Mouse (Mus musculus): ENCODE results near the gene Kdr. TPM values are rescaled to one million over a fixed set of nuclear protein-coding genes. Genes with fewer than 3 reads are reported as not detected.

Gene Kdr
- total RNA-seq (2021) = 1 to 10 TPM; 6.3 to 7.0 TPM
- long read RNA-seq, experiment 1, full-length matches to known transcripts = 5 of 6 reads
- long read RNA-seq, experiment 1, partial matches to known transcripts = 0 of 6 reads
- long read RNA-seq, experiment 1, other reads (novel, unspliced or antisense) = 1 of 6 reads
- long read RNA-seq, experiment 2, full-length matches to known transcripts = 8 of 10 reads
- long read RNA-seq, experiment 2, partial matches to known transcripts = 1 of 10 reads
- long read RNA-seq, experiment 2, other reads (novel, unspliced or antisense) = 1 of 10 reads

DNA sequence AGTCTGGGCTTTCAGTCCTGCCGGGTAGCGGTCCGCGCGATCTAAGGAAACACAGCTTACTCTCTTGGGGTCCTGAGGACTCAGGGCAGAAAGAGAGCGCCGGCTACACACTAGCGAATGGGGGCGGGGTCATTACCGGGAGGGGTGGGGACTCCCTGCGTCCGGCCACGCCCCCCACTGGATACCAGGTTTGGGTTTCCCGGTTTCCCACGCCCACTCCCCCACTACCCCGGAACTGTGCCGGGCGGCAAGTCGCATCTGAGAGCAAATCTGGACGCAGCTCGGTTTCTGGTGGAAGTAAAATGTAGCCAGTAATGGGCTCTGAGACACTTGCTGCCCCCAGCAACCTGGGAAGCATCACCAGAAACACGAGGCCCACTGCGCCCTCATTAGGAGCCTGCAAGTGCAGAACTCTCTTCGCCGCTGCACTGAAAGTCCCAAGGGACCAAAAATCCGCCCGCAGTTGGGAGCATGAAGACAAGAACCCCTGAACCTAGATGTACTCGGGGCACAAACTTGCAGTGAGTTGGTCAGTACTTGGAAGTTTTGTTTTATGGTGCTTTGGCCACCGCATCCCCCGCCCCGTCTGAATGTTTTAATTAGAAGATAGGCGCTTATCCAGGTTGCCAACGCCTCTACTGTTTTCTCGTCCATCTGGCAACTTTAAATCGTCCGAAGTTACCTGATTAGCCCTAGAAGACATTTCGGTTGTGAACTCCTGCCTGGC, at the start of gene Kdr:
TSS of gene Kdr (minus strand) at position 85 of the 727 bp plus-strand sequence.
- Histone ChIP-seq H3K27ac (peak within 1 kb of the TSS; percentile 61), H3K4me3 (peak within 1 kb of the TSS; percentile 73)
- DNase-seq (ENCODE audit: low spot score in 2 of 2) = peak; percentile 22 to 39
- TF ChIP-seq CTCF (conservative IDR thresholded peaks at IDR 0.05) = peak; percentile 39

DNA sequence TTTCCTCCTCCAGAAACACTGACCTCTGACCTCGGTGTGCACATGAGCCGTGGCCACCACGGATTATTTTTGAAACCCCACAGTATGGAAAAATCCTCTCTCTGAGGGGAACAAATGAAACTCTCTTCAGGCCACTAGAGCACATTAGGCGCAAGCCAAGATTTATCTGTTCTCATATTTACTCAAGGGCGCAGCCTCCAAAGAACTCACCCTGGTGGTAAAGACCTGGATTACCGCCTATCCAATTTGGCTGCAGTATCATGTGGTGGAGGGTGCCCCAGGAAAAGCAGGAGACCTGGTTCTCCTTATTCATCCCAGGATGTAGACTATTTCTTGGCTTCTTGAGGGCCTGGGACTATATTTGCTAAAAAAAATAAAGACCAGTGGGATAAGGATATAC, 48.5 kb upstream of the Kdr start:
- Histone ChIP-seq H3K27ac (no peak overlapping the region), H3K4me3 (no peak overlapping the region)
- no peak for TF ChIP-seq CTCF (conservative IDR thresholded peaks at IDR 0.05)
- DNase-seq (ENCODE audit: low spot score in 2 of 2) = no peak

DNA sequence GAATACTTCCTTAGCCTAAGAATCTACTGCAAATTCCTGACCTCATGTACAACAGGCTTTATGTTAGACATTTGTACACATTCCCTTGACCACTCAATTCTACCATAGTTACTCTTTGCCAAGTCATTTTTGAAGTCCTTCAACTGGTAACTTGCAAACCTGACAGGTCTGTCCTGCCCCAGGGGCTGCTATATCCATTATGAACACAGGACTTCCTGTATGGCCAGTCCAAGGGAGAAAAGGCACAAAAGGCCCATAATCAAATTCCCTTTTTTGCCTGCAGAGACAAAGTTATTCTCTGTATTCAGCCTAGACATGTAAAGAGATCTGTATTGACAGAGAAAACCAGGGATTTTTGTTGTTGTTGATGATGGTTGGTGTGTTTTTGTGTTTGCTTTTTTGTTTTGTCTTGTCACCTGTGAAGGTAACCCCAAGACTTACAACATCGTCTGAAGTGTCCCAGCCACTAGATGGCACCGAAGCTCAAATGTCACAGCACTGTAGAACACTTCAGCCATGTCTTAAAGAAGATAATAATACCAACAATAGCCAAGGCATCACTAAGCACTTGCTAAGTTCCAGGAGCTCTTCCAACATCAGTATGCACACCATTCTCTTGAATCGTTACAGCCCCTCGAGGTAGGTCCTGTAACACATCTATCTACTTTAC, 47.9 kb upstream of the Kdr start:
- Histone ChIP-seq H3K4me3 (no peak overlapping the region), H3K27ac (no peak overlapping the region)
- TF ChIP-seq CTCF (conservative IDR thresholded peaks at IDR 0.05) = peak; percentile 76
- DNase-seq (ENCODE audit: low spot score in 2 of 2) = peak in 1 of 2 experiments; percentile 25

DNA sequence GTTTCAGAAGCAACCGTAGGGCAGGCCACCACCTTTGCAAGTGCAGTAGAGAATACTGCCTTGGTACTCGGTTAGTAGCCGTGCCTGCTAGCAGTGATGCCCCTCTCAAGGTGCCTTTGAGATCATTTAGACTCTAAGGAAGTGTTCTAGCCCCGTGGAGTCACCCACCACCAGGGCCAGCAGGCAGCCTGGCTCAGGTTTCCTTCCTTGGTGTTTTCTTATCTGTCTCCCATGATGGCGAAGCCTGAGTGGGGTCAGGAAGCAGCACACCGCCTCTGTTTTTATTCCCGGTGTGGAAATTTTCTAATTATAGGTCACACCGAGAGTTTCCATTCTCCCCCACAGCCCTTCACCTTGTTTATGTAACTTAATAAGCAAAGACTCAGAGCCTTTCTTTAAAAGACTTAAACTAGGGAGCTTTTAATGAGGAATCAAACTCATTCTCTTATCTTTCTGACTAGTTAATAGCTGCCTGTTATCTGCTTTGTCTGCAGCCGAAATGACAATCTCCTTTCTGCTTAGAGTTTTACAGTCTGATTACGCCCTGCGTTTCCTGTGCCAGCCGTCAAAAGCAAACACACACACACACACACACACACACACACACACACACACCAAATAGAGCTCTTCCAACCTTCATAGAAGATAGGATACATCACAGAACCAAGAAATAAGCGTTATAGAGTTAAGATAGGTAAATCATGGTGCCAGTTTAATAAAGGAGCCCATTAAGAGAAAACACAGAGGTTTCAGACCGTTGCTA, 44.9 kb upstream of the Kdr start:
- H3K27ac ChIP-seq = no peak overlapping the region
- no peak for TF ChIP-seq CTCF (conservative IDR thresholded peaks at IDR 0.05)
- DNase-seq (ENCODE audit: low spot score in 2 of 2) = no peak
- no peak overlapping the region for H3K4me3 ChIP-seq

DNA sequence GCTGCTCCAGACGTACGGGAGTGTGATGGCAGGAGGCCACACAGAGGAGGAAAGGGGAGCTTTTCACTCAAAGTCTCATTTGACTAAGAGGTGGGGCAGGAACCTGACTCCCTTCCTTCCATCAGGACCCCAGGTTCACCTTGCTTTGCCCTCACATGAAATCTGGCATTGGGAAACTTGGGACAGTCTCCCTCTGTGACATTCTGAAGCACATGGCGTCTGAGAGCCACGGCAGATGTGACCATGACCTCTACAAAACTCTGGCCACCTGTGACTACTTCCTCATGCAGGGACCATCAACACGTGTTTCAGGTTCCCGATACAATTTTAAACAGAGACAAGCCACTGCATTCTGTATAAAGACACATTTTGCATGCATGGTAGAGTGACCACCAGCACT, 44.2 kb upstream of the Kdr start:
- Histone ChIP-seq H3K27ac (no peak overlapping the region), H3K4me3 (no peak overlapping the region)
- DNase-seq (ENCODE audit: low spot score in 2 of 2) = no peak
- TF ChIP-seq CTCF (conservative IDR thresholded peaks at IDR 0.05) = no peak

DNA sequence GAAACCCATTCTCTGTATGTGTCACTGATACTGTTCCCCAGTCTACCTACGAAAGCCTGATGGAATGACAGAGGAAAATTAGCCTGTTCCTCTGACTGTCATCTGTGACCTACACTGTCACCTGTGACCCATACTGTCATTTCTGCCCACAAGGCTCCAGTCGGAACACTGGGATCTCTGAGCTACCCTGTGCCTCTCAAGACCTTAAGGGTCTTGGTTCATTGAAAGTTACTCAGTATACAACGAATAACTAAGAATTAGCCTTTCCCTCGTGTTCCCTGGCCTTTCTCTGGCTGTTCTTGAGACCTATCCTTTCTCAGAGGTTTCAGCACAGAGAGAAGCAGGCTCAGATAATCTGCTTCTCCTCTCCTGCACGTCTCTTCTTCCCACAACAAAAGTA, 40.1 kb upstream of the Kdr start:
- DNase-seq (ENCODE audit: low spot score in 2 of 2) = no peak
- TF ChIP-seq CTCF (conservative IDR thresholded peaks at IDR 0.05) = no peak
- H3K4me3 ChIP-seq = no peak overlapping the region
- no peak overlapping the region for H3K27ac ChIP-seq

DNA sequence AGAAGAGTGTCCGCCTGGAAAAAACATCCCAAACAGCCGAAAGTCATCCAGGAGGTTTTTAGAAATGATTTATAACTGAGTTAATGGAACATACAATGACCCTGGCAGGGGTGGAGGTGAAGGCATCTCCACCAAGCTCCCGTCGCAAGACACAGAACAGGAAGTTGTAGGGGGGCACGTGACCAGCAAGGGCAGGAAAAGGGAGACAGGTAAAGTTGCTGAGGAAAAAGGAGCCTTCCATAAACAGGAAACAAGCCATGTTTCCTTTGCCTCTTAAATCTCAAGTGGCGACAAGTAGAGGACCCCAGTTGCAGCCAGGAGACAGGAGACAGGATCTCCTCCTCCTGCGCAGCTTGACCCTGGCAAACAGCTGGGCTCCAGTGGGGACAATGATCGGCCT, 37.8 kb upstream of the Kdr start:
- no peak for DNase-seq (ENCODE audit: low spot score in 2 of 2)
- TF ChIP-seq CTCF (conservative IDR thresholded peaks at IDR 0.05) = no peak
- Histone ChIP-seq H3K4me3 (no peak overlapping the region), H3K27ac (no peak overlapping the region)

DNA sequence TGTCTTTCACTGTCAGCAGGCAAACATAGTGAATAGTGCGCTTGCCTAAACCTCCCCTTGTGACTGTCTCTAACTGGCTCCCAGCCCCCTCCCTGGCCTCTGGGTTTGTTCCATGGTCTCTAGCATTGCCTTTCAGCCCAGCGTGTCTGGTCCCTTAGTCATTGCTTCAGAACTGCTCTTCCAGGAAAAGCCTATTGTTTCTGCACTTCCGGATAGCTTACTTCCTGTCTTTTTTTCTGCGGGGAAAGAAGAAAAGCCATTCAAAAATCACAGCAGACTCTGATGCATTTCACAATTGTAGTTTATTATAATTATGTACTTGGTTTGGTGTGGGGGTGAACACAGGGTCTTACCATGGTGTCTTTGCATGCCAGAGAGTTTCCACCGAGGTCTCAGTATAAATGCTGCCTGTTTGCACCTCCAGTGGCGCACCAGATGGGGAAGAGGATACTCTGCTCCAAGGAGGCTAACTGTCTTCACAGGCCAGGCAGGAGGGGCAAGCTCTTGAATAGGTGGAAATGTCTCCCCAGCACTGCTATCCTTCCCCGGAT, 35.7 kb upstream of the Kdr start:
- no peak for TF ChIP-seq CTCF (conservative IDR thresholded peaks at IDR 0.05)
- no peak for DNase-seq (ENCODE audit: low spot score in 2 of 2)
- no peak overlapping the region for H3K27ac ChIP-seq
- no peak overlapping the region for H3K4me3 ChIP-seq

DNA sequence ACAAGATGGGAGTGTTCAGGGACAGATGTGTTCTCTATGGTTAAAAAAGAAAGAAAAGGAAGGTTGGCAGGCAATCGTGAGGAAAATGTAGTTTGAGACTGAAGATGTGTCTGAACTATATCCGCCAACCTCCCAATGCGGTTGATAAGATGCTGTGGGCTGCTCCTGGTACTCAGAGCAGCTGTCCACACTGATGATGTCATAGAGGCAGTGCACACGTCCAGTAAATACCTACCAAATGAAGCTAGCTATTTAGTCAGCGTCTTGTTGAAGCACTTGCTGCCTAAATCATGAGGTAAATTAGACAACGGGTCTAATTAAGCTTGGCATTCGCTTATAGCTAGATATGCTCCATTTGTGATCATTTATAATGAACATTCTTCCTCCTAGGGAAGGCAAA, 28.1 kb upstream of the Kdr start:
- Histone ChIP-seq H3K4me3 (no peak overlapping the region), H3K27ac (no peak overlapping the region)
- no peak for DNase-seq (ENCODE audit: low spot score in 2 of 2)
- no peak for TF ChIP-seq CTCF (conservative IDR thresholded peaks at IDR 0.05)

DNA sequence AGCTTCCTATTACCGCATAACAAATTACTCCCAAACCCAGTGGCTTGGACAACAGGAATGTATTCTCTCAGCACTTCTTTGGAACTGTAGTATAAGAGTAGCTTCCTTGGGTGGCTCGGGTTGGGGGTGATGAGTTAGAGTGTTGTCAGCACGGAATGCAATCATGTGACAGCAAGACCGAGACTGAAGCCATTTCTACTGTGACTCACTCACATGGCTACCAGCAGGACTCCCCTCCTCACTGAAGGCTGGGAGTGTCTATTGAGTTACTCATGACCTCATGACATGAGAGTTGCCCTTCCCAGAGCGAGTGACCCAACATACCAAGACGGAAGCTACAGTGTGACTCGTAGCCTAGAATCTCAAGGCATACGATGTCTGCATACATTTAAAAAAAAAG, 12.0 kb upstream of the Kdr start:
- no peak overlapping the region for H3K4me3 ChIP-seq
- TF ChIP-seq CTCF (conservative IDR thresholded peaks at IDR 0.05) = no peak
- no peak for DNase-seq (ENCODE audit: low spot score in 2 of 2)
- no peak overlapping the region for H3K27ac ChIP-seq

DNA sequence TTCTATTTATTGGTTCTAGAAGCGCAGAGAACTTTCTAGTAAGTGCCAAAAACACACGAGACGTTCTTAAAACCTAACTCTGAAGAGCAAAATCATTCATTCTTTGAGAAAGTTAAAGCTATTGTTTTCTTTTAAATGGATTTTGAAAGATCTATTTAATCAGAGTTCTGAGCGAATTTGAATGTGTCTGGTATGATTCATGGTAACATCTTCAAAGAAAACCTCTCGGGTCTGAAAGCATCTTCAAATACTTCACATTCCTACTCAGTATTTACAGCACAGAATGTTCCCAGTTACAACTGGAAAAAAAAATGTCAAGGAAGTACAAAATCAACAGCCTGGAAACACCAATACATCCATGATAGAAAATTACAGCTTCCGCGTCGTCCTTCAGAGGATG, 9.3 kb upstream of the Kdr start:
- no peak for TF ChIP-seq CTCF (conservative IDR thresholded peaks at IDR 0.05)
- no peak for DNase-seq (ENCODE audit: low spot score in 2 of 2)
- Histone ChIP-seq H3K4me3 (no peak overlapping the region), H3K27ac (peak overlapping the region; percentile 41; the same call in 1 of the 2 replicates)

DNA sequence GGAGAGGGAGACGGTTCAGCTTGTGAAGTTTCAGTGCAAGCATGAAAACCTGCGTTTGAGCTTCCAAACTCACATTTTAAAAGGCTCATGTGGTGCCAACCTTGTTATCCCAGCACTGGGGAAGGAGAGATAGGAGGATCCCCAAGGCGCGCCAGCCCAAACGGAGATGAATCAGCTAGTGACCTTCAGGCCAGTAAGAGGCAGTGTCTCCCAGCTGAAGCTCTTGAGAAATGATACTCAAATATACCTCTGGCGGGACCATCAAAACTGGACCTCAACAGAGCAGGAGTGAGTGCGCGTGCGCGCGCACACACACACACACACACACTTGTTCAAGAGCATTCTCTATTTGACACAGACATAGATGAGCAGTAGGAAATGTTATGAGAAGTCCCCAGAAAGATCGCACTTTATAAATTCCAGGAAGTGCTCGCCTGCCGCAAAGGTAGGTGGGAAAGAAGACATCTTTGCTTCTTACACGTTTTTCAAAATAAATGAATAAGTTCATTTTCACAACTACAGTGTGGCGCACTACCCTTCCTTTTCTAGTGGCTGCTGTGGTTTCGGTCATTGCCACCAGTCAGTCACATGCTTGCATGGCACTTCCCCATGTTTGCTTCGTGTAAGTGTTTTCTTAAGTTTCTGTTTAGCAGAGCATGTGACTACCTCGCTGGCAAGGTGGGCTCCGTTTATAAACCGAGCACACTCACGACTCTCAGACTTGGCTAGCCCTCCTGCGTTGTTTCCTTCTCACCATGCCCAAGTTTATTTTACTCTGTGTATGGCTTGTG, 2.5 kb upstream of the Kdr start:
- Histone ChIP-seq H3K4me3 (no peak overlapping the region), H3K27ac (no peak overlapping the region)
- no peak for DNase-seq (ENCODE audit: low spot score in 2 of 2)
- TF ChIP-seq CTCF (conservative IDR thresholded peaks at IDR 0.05) = no peak

Data from layer of hippocampus, adult 2 months (tissue).